In the genomic region with DNA sequence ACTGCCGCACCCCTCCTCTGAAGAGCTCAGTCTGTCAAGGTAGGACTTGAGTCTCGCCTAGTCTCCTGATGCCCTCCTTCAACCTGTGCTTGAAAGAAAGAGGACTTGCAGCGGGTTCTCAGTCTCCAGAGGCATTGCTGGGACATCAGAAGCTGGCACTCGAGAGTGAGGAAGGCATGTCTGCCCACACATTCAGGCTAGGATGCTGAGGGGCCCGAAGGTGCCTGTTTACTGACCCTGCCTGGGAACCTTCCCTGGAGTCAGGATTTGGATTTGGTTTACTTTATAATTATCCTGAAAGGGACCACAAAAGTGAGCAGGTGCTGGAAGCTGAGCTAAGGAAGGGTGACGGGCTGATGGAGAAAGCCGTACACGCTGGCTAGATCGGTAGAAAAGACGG, we compare ENCODE assay signal across 9 mouse cellular contexts. TPM values are rescaled to one million over a fixed set of nuclear protein-coding genes. Genes with fewer than 3 reads are reported as not detected.
DNase-seq lines count a peak whose midpoint lies in the region; ATAC-seq and TF ChIP-seq lines count a peak whose summit lies in the region.
"Had no signal": no experiment of that assay in that cellular context is flagged by ENCODE, and none has a peak within 500 bp of the region (broad histone marks: within the 10 kb centered on the region; RNA-seq: fewer than 3 reads in every experiment).

No protein-coding gene starts in this region.

- H3K27ac ChIP-seq in heart, postnatal 0 days (ENCODE audit: low read depth), result peak overlapping the region; percentile 99
- H3K27ac ChIP-seq in midbrain, embryonic 11.5 days (ENCODE audit: low read depth, low read length), result no peak overlapping the region
- no peak overlapping the region for H3K27ac ChIP-seq in midbrain, embryonic 15.5 days
- peak overlapping the region; percentile 51; the same call in 1 of the 2 replicates for H3K27ac ChIP-seq in intestine, embryonic 14.5 days (ENCODE audit: low read depth)
- H3K27ac ChIP-seq in stomach, postnatal 0 days (replicated peaks), result peak overlapping the region; percentile 82
- H3K27ac ChIP-seq: forebrain, embryonic 12.5 days had no signal

- no peak for ATAC-seq in heart, postnatal 0 days (ENCODE audit: insufficient read depth, low read depth)
- ATAC-seq in midbrain, embryonic 11.5 days (ENCODE audit: low FRiP score), result no peak
- no peak for ATAC-seq in midbrain, embryonic 15.5 days (replicated peaks)
- ATAC-seq in intestine, embryonic 14.5 days (replicated peaks; ENCODE audit: low FRiP score, low TSS enrichment, low read depth), result no peak
- ATAC-seq in stomach, postnatal 0 days (ENCODE audit: low FRiP score, low TSS enrichment), result no peak

- TF ChIP-seq CTCF in heart, postnatal 0 days (IDR thresholded peaks at IDR 0.05; ENCODE audit: low read depth), result no peak
- TF ChIP-seq CTCF in stomach, postnatal 0 days (IDR thresholded peaks at IDR 0.05; ENCODE audit: low read depth), result no peak

- DNase-seq in heart, postnatal 0 days (ENCODE audit: low spot score), result no peak
- no peak for DNase-seq in heart, postnatal 25 days (ENCODE audit: low spot score)
- peak; percentile 66 for DNase-seq in midbrain, embryonic 11.5 days (ENCODE audit: low spot score, missing footprints)
- DNase-seq in intestine, embryonic 14.5 days (ENCODE audit: low spot score), result no peak
- DNase-seq in stomach, postnatal 0 days (ENCODE audit: low spot score), result no peak
- DNase-seq in frontal cortex, postnatal 36 days (ENCODE audit: low spot score in 2 of 2), result no peak
- DNase-seq: cerebellum, postnatal 25 days had no signal

- no peaks in the 10 kb centered on the region for H3K9me3 ChIP-seq in heart, postnatal 0 days (replicated peaks; ENCODE audit: control insufficient read depth, low read length)
- H3K9me3 ChIP-seq in midbrain, embryonic 11.5 days (ENCODE audit: control insufficient read depth, low read length), result no peaks in the 10 kb centered on the region
- no peaks in the 10 kb centered on the region for H3K9me3 ChIP-seq in midbrain, embryonic 15.5 days
- no peaks in the 10 kb centered on the region for H3K9me3 ChIP-seq in intestine, embryonic 14.5 days (ENCODE audit: control insufficient read depth, low read length)
- no peaks in the 10 kb centered on the region for H3K9me3 ChIP-seq in stomach, postnatal 0 days (ENCODE audit: control insufficient read depth, low read length)
- H3K9me3 ChIP-seq: forebrain, embryonic 12.5 days had no signal

- H3K27me3 ChIP-seq in heart, postnatal 0 days (ENCODE audit: control insufficient read depth, insufficient read depth, low read length), result no peaks in the 10 kb centered on the region
- H3K27me3 ChIP-seq in midbrain, embryonic 11.5 days (ENCODE audit: control insufficient read depth, insufficient read depth, low read length), result no peaks in the 10 kb centered on the region
- H3K27me3 ChIP-seq in midbrain, embryonic 15.5 days (replicated peaks), result no peaks in the 10 kb centered on the region
- H3K27me3 ChIP-seq in intestine, embryonic 14.5 days (replicated peaks; ENCODE audit: control insufficient read depth, insufficient read depth, low read length), result no peaks in the 10 kb centered on the region
- no peaks in the 10 kb centered on the region for H3K27me3 ChIP-seq in stomach, postnatal 0 days (ENCODE audit: control insufficient read depth, insufficient read depth, low read length)
- H3K27me3 ChIP-seq: forebrain, embryonic 12.5 days had no signal

- no peak overlapping the region for H3K4me3 ChIP-seq in heart, postnatal 0 days (ENCODE audit: low read depth, low read length)
- no peak overlapping the region for H3K4me3 ChIP-seq in midbrain, embryonic 11.5 days (ENCODE audit: low read depth, low read length)
- H3K4me3 ChIP-seq in midbrain, embryonic 15.5 days, result no peak overlapping the region
- H3K4me3 ChIP-seq in intestine, embryonic 14.5 days (ENCODE audit: low read depth, low read length), result peak overlapping the region; percentile 19
- H3K4me3 ChIP-seq in stomach, postnatal 0 days (ENCODE audit: low read depth, low read length), result peak overlapping the region; percentile 28
- H3K4me3 ChIP-seq: forebrain, embryonic 12.5 days had no signal

- 0 out of 2 replicates have a peak overlapping the region, but pooled peaks have one; percentile 21 for H3K4me2 ChIP-seq in heart, postnatal 0 days (ENCODE audit: low read depth, low read length)
- no peak overlapping the region for H3K4me2 ChIP-seq in midbrain, embryonic 11.5 days
- H3K4me2 ChIP-seq in midbrain, embryonic 15.5 days, result no peak overlapping the region
- H3K4me2 ChIP-seq in intestine, embryonic 14.5 days (ENCODE audit: low read length), result peak overlapping the region; percentile 31
- H3K4me2 ChIP-seq in stomach, postnatal 0 days (replicated peaks; ENCODE audit: low read depth), result peak overlapping the region; percentile 31
- H3K4me2 ChIP-seq: forebrain, embryonic 12.5 days had no signal

- intact Hi-C loops in heart, postnatal 25 days (cut with DNase I), result no loop called here

- no peak for TF ChIP-seq EP300 in heart, postnatal 0 days (IDR thresholded peaks at IDR 0.05; ENCODE audit: low read depth)
- TF ChIP-seq EP300 in stomach, postnatal 0 days (optimal IDR thresholded peaks at IDR 0.05), result no peak

- peak overlapping the region; percentile 22; the same call in 1 of the 2 replicates for H3K9ac ChIP-seq in heart, postnatal 0 days (replicated peaks; ENCODE audit: low read depth, low read length)
- no peak overlapping the region for H3K9ac ChIP-seq in midbrain, embryonic 11.5 days (ENCODE audit: low read length)
- no peak overlapping the region for H3K9ac ChIP-seq in midbrain, embryonic 15.5 days
- no peak overlapping the region for H3K9ac ChIP-seq in intestine, embryonic 14.5 days (ENCODE audit: low read length)
- peak overlapping the region; percentile 63 for H3K9ac ChIP-seq in stomach, postnatal 0 days (ENCODE audit: low read length)
- H3K9ac ChIP-seq: forebrain, embryonic 12.5 days had no signal

- H3K4me1 ChIP-seq in heart, postnatal 0 days (ENCODE audit: control insufficient read depth, insufficient read depth), result peaks cover 53% of the 10 kb centered on the region
- peaks cover 16% of the 10 kb centered on the region for H3K4me1 ChIP-seq in midbrain, embryonic 11.5 days (ENCODE audit: control insufficient read depth, insufficient read depth, low read length)
- peaks cover 36% of the 10 kb centered on the region for H3K4me1 ChIP-seq in midbrain, embryonic 15.5 days
- H3K4me1 ChIP-seq in intestine, embryonic 14.5 days (replicated peaks; ENCODE audit: control insufficient read depth, insufficient read depth, low read length), result peaks cover 49% of the 10 kb centered on the region
- H3K4me1 ChIP-seq in stomach, postnatal 0 days (replicated peaks; ENCODE audit: control insufficient read depth, insufficient read depth), result peaks cover 33% of the 10 kb centered on the region

- WGBS in heart, postnatal 0 days, result 84% methylated on average over 10 of the region's 10 CpGs
- WGBS in midbrain, embryonic 11.5 days, result 83% methylated on average over 10 of the region's 10 CpGs
- 81% methylated on average over 10 of the region's 10 CpGs for WGBS in midbrain, embryonic 15.5 days
- 78% methylated on average over 10 of the region's 10 CpGs for WGBS in intestine, embryonic 14.5 days
- WGBS in stomach, postnatal 0 days, result 75% methylated on average over 10 of the region's 10 CpGs

- H3K36me3 ChIP-seq in heart, postnatal 0 days (replicated peaks; ENCODE audit: control insufficient read depth, insufficient read depth, low read length), result no peaks in the 10 kb centered on the region
- H3K36me3 ChIP-seq in midbrain, embryonic 11.5 days (ENCODE audit: control insufficient read depth, insufficient read depth, low read length), result no peaks in the 10 kb centered on the region
- no peaks in the 10 kb centered on the region for H3K36me3 ChIP-seq in midbrain, embryonic 15.5 days (replicated peaks)
- H3K36me3 ChIP-seq in intestine, embryonic 14.5 days (ENCODE audit: control insufficient read depth, insufficient read depth, low read length), result no peaks in the 10 kb centered on the region
- H3K36me3 ChIP-seq in stomach, postnatal 0 days (ENCODE audit: control insufficient read depth, insufficient read depth, low read length), result no peaks in the 10 kb centered on the region
- H3K36me3 ChIP-seq: forebrain, embryonic 12.5 days had no signal

RNA-seq across cellular contexts. Expression of a gene that starts 19.7 kb away (rescaled TPM):
- total RNA-seq in heart, postnatal 0 days (2014; rRNA removed; ENCODE audit: low replicate concordance), result 32.2 and 34.9 TPM in 2 replicates
- polyA plus RNA-seq in heart, postnatal 0 days (2015; fragmentation: Nextera tagmentation; extraction: Ambion mirVana), result 7.2 and 8.0 TPM in 2 replicates
- total RNA-seq in heart, postnatal 25 days (2021), result 10 to 100 TPM; 35.3 to 49.1 TPM
- 13.7 TPM in 2 replicates for polyA plus RNA-seq in midbrain, embryonic 11.5 days (2014; fragmentation: Nextera tagmentation; extraction: Ambion mirVana)
- 104 and 107 TPM in 2 replicates for polyA plus RNA-seq in midbrain, embryonic 15.5 days (2015; fragmentation: Nextera tagmentation; extraction: Ambion mirVana)
- 11.2 and 11.7 TPM in 2 replicates for polyA plus RNA-seq in intestine, embryonic 14.5 days (2014; fragmentation: Nextera tagmentation; extraction: Ambion mirVana)
- polyA plus RNA-seq in stomach, postnatal 0 days (2015; fragmentation: Nextera tagmentation; extraction: Ambion mirVana), result 10.7 and 11.5 TPM in 2 replicates

RNA-seq across cellular contexts. Expression of a gene that starts 27.4 kb away (rescaled TPM):
- total RNA-seq in heart, postnatal 0 days (2014; rRNA removed; ENCODE audit: low replicate concordance), result not detected in 2 replicates
- 0.14 and 0.25 TPM in 2 replicates for polyA plus RNA-seq in heart, postnatal 0 days (2015; fragmentation: Nextera tagmentation; extraction: Ambion mirVana)
- not detected for total RNA-seq in heart, postnatal 25 days (2021)
- polyA plus RNA-seq in midbrain, embryonic 11.5 days (2014; fragmentation: Nextera tagmentation; extraction: Ambion mirVana), result 0.54 and 0.59 TPM in 2 replicates
- polyA plus RNA-seq in midbrain, embryonic 15.5 days (2015; fragmentation: Nextera tagmentation; extraction: Ambion mirVana), result 0.52 and 1.7 TPM in 2 replicates
- 0.18 TPM in 1 of 2 replicates, not detected in the other for polyA plus RNA-seq in intestine, embryonic 14.5 days (2014; fragmentation: Nextera tagmentation; extraction: Ambion mirVana)
- 0.12 and 0.27 TPM in 2 replicates for polyA plus RNA-seq in stomach, postnatal 0 days (2015; fragmentation: Nextera tagmentation; extraction: Ambion mirVana)

RNA-seq across cellular contexts. Expression of a gene that starts 40.3 kb away (rescaled TPM):
- 51.3 and 55.5 TPM in 2 replicates for total RNA-seq in heart, postnatal 0 days (2014; rRNA removed; ENCODE audit: low replicate concordance)
- 3.9 and 5.1 TPM in 2 replicates for polyA plus RNA-seq in heart, postnatal 0 days (2015; fragmentation: Nextera tagmentation; extraction: Ambion mirVana)
- total RNA-seq in heart, postnatal 25 days (2021), result 10 to 100 TPM; 33.1 to 34.4 TPM
- 7.2 and 7.3 TPM in 2 replicates for polyA plus RNA-seq in midbrain, embryonic 11.5 days (2014; fragmentation: Nextera tagmentation; extraction: Ambion mirVana)
- 16.7 and 17.1 TPM in 2 replicates for polyA plus RNA-seq in midbrain, embryonic 15.5 days (2015; fragmentation: Nextera tagmentation; extraction: Ambion mirVana)
- polyA plus RNA-seq in intestine, embryonic 14.5 days (2014; fragmentation: Nextera tagmentation; extraction: Ambion mirVana), result 8.6 and 9.5 TPM in 2 replicates
- 4.7 TPM in 2 replicates for polyA plus RNA-seq in stomach, postnatal 0 days (2015; fragmentation: Nextera tagmentation; extraction: Ambion mirVana)

RNA-seq across cellular contexts. Expression of a gene that starts 52.9 kb away (rescaled TPM):
- total RNA-seq in heart, postnatal 0 days (2014; rRNA removed; ENCODE audit: low replicate concordance), result 0.08 and 0.81 TPM in 2 replicates
- 3.4 TPM in 2 replicates for polyA plus RNA-seq in heart, postnatal 0 days (2015; fragmentation: Nextera tagmentation; extraction: Ambion mirVana)
- under 1 TPM; 0.81 to 0.87 TPM for total RNA-seq in heart, postnatal 25 days (2021)
- 2.9 and 3.4 TPM in 2 replicates for polyA plus RNA-seq in midbrain, embryonic 11.5 days (2014; fragmentation: Nextera tagmentation; extraction: Ambion mirVana)
- 6.0 and 6.6 TPM in 2 replicates for polyA plus RNA-seq in midbrain, embryonic 15.5 days (2015; fragmentation: Nextera tagmentation; extraction: Ambion mirVana)
- 4.2 and 4.8 TPM in 2 replicates for polyA plus RNA-seq in intestine, embryonic 14.5 days (2014; fragmentation: Nextera tagmentation; extraction: Ambion mirVana)
- 2.8 and 3.2 TPM in 2 replicates for polyA plus RNA-seq in stomach, postnatal 0 days (2015; fragmentation: Nextera tagmentation; extraction: Ambion mirVana)

Comparison
In these comparisons a context has a peak if more than half of its experiments do, and no peak if none do; other contexts are left out.
1. H3K27ac ChIP-seq: peak in heart, postnatal 0 days (single experiment), intestine, embryonic 14.5 days (single experiment) and stomach, postnatal 0 days (single experiment); none in midbrain, embryonic 11.5 days (single experiment) and midbrain, embryonic 15.5 days (single experiment).
2. H3K4me2 ChIP-seq: peak in heart, postnatal 0 days (single experiment), intestine, embryonic 14.5 days (single experiment) and stomach, postnatal 0 days (single experiment); none in midbrain, embryonic 11.5 days (single experiment) and midbrain, embryonic 15.5 days (single experiment).
3. H3K4me3 ChIP-seq: peak in intestine, embryonic 14.5 days (single experiment) and stomach, postnatal 0 days (single experiment); none in heart, postnatal 0 days (single experiment), midbrain, embryonic 11.5 days (single experiment) and midbrain, embryonic 15.5 days (single experiment).
4. H3K9ac ChIP-seq: peak in heart, postnatal 0 days (single experiment) and stomach, postnatal 0 days (single experiment); none in midbrain, embryonic 11.5 days (single experiment), midbrain, embryonic 15.5 days (single experiment) and intestine, embryonic 14.5 days (single experiment).